Mouse (Mus musculus): ENCODE measurements at regions not wholly inside any gene's neighbourhood (a gene's known extent, or its start where the extent isn't known, plus 50 kb on each side); places are given as distances from the start of the nearest gene placed in this dataset.

GRCm38 (mm10) chr16:87295727-87296126 lies 58.3 kb upstream of the N6amt1 start:
- Histone ChIP-seq H3K4me2 (no peak overlapping the region), H3K27me3 (no peaks in the 10 kb centered on the region), H3K9ac (no peak overlapping the region), H3K27ac (no peak overlapping the region), H3K4me1 (no peaks in the 10 kb centered on the region), H3K36me3 (ENCODE audit: poor library complexity, severe bottlenecking) (no peaks in the 10 kb centered on the region), H3K9me3 (replicated peaks) (no peaks in the 10 kb centered on the region; the same call in 1 of the 2 replicates), H3K4me3 (no peak overlapping the region)
- ATAC-seq, result no peak
- 94% methylated on average over 5 of the region's 5 CpGs for WGBS

GRCm38 (mm10) chr16:87292826-87293225 lies 61.2 kb upstream of the N6amt1 start:
- H3K9ac ChIP-seq, result no peak overlapping the region
- no peaks in the 10 kb centered on the region for H3K4me1 ChIP-seq
- no peaks in the 10 kb centered on the region; the same call in 1 of the 2 replicates for H3K9me3 ChIP-seq (replicated peaks)
- WGBS, result 93% methylated on average over 1 of the region's 1 CpGs
- H3K4me3 ChIP-seq, result no peak overlapping the region
- no peaks in the 10 kb centered on the region for H3K36me3 ChIP-seq (ENCODE audit: poor library complexity, severe bottlenecking)
- H3K4me2 ChIP-seq, result no peak overlapping the region
- peak; percentile 57; the same call in 1 of the 2 replicates for ATAC-seq
- no peaks in the 10 kb centered on the region for H3K27me3 ChIP-seq
- no peak overlapping the region for H3K27ac ChIP-seq

- H3K36me3 ChIP-seq (ENCODE audit: poor library complexity, severe bottlenecking), result no peaks in the 10 kb centered on the region
- WGBS, result 81% methylated on average over 2 of the region's 2 CpGs
Observed at GRCm38 (mm10) chr16:87291716-87292115, 62.3 kb upstream of the N6amt1 start.

GRCm38 (mm10) chr16:87285639-87286038 lies 68.3 kb upstream of the N6amt1 start:
- Histone ChIP-seq H3K9me3 (replicated peaks) (peaks cover 9% of the 10 kb centered on the region), H3K4me3 (no peak overlapping the region), H3K9ac (no peak overlapping the region), H3K27ac (no peak overlapping the region), H3K27me3 (no peaks in the 10 kb centered on the region), H3K4me2 (no peak overlapping the region), H3K4me1 (no peaks in the 10 kb centered on the region), H3K36me3 (ENCODE audit: poor library complexity, severe bottlenecking) (no peaks in the 10 kb centered on the region)
- no peak for ATAC-seq
- 78% methylated on average over 2 of the region's 2 CpGs for WGBS

More at GRCm38 (mm10) chr16:87291716-87292115, 62.3 kb upstream of the N6amt1 start:
- no peak for ATAC-seq
- no peak overlapping the region for H3K4me3 ChIP-seq
- no peak overlapping the region for H3K4me2 ChIP-seq
- H3K9ac ChIP-seq, result no peak overlapping the region
- no peak overlapping the region for H3K27ac ChIP-seq
- no peaks in the 10 kb centered on the region; the same call in 1 of the 2 replicates for H3K9me3 ChIP-seq (replicated peaks)
- no peaks in the 10 kb centered on the region for H3K4me1 ChIP-seq
- no peaks in the 10 kb centered on the region for H3K27me3 ChIP-seq

GRCm38 (mm10) chr16:87284835-87285510 lies 69.0 kb upstream of the N6amt1 start:
- Histone ChIP-seq H3K4me1 (no peaks in the 10 kb centered on the region), H3K9ac (no peak overlapping the region), H3K27me3 (no peaks in the 10 kb centered on the region), H3K27ac (no peak overlapping the region), H3K4me3 (no peak overlapping the region), H3K36me3 (ENCODE audit: poor library complexity, severe bottlenecking) (no peaks in the 10 kb centered on the region), H3K9me3 (replicated peaks) (peaks cover 9% of the 10 kb centered on the region), H3K4me2 (no peak overlapping the region)
- no peak for ATAC-seq
- WGBS, result 66% methylated on average over 7 of the region's 7 CpGs

- H3K4me1 ChIP-seq, result no peaks in the 10 kb centered on the region
- H3K4me3 ChIP-seq, result no peak overlapping the region
- H3K27ac ChIP-seq, result no peak overlapping the region
- H3K4me2 ChIP-seq, result no peak overlapping the region
- no peak overlapping the region for H3K9ac ChIP-seq
- 81% methylated on average over 1 of the region's 1 CpGs for WGBS
- H3K36me3 ChIP-seq (ENCODE audit: poor library complexity, severe bottlenecking), result no peaks in the 10 kb centered on the region
- no peaks in the 10 kb centered on the region for H3K27me3 ChIP-seq
- H3K9me3 ChIP-seq (replicated peaks), result peaks cover 7% of the 10 kb centered on the region
- ATAC-seq, result no peak
Observed at GRCm38 (mm10) chr16:87278518-87278917, 75.5 kb upstream of the N6amt1 start.

- no peak for ATAC-seq
- Histone ChIP-seq H3K4me3 (no peak overlapping the region), H3K9me3 (replicated peaks) (no peaks in the 10 kb centered on the region), H3K27ac (no peak overlapping the region), H3K4me2 (no peak overlapping the region), H3K9ac (no peak overlapping the region), H3K27me3 (no peaks in the 10 kb centered on the region), H3K4me1 (no peaks in the 10 kb centered on the region), H3K36me3 (ENCODE audit: poor library complexity, severe bottlenecking) (no peaks in the 10 kb centered on the region)
- WGBS, result 94% methylated on average over 4 of the region's 5 CpGs
Observed at GRCm38 (mm10) chr16:87272363-87272762, 81.6 kb upstream of the N6amt1 start.

- Histone ChIP-seq H3K4me3 (no peak overlapping the region), H3K4me2 (no peak overlapping the region), H3K27ac (no peak overlapping the region), H3K9ac (no peak overlapping the region), H3K9me3 (replicated peaks) (no peaks in the 10 kb centered on the region), H3K36me3 (ENCODE audit: poor library complexity, severe bottlenecking) (no peaks in the 10 kb centered on the region), H3K27me3 (no peaks in the 10 kb centered on the region), H3K4me1 (peaks cover 5% of the 10 kb centered on the region)
- WGBS, result 90% methylated on average over 9 of the region's 9 CpGs
- ATAC-seq, result no peak
Observed at GRCm38 (mm10) chr16:87267954-87268804, 85.8 kb upstream of the N6amt1 start.

GRCm38 (mm10) chr16:87267517-87267916 lies 86.5 kb upstream of the N6amt1 start:
- no peaks in the 10 kb centered on the region for H3K27me3 ChIP-seq
- peaks cover 5% of the 10 kb centered on the region for H3K4me1 ChIP-seq
- no peak overlapping the region for H3K27ac ChIP-seq
- 91% methylated on average over 4 of the region's 4 CpGs for WGBS
- no peak for ATAC-seq
- H3K9ac ChIP-seq, result no peak overlapping the region
- no peak overlapping the region for H3K4me2 ChIP-seq
- no peaks in the 10 kb centered on the region for H3K9me3 ChIP-seq (replicated peaks)
- H3K4me3 ChIP-seq, result no peak overlapping the region
- no peaks in the 10 kb centered on the region for H3K36me3 ChIP-seq (ENCODE audit: poor library complexity, severe bottlenecking)

- H3K27ac ChIP-seq, result no peak overlapping the region
- WGBS, result 44% methylated on average over 4 of the region's 4 CpGs
- no peak for ATAC-seq
- H3K4me2 ChIP-seq, result no peak overlapping the region
- H3K4me3 ChIP-seq, result no peak overlapping the region
- H3K9ac ChIP-seq, result no peak overlapping the region
- H3K4me1 ChIP-seq, result peaks cover 5% of the 10 kb centered on the region
- no peaks in the 10 kb centered on the region for H3K9me3 ChIP-seq (replicated peaks)
- no peaks in the 10 kb centered on the region for H3K27me3 ChIP-seq
- H3K36me3 ChIP-seq (ENCODE audit: poor library complexity, severe bottlenecking), result no peaks in the 10 kb centered on the region
Observed at GRCm38 (mm10) chr16:87263571-87263970, 90.4 kb upstream of the N6amt1 start.

- Histone ChIP-seq H3K4me1 (peaks cover 5% of the 10 kb centered on the region), H3K36me3 (ENCODE audit: poor library complexity, severe bottlenecking) (no peaks in the 10 kb centered on the region), H3K9ac (no peak overlapping the region), H3K4me2 (no peak overlapping the region), H3K4me3 (no peak overlapping the region), H3K9me3 (replicated peaks) (no peaks in the 10 kb centered on the region), H3K27me3 (no peaks in the 10 kb centered on the region), H3K27ac (no peak overlapping the region)
- 91% methylated on average over 8 of the region's 8 CpGs for WGBS
- ATAC-seq, result no peak
Observed at GRCm38 (mm10) chr16:87263041-87263440, 90.9 kb upstream of the N6amt1 start.

GRCm38 (mm10) chr16:87262497-87262896 lies 91.5 kb upstream of the N6amt1 start:
- Histone ChIP-seq H3K4me2 (no peak overlapping the region), H3K36me3 (ENCODE audit: poor library complexity, severe bottlenecking) (no peaks in the 10 kb centered on the region), H3K4me1 (peaks cover 5% of the 10 kb centered on the region), H3K27ac (no peak overlapping the region), H3K9ac (no peak overlapping the region), H3K9me3 (replicated peaks) (no peaks in the 10 kb centered on the region), H3K4me3 (no peak overlapping the region), H3K27me3 (no peaks in the 10 kb centered on the region)
- ATAC-seq, result no peak
- 69% methylated on average over 3 of the region's 3 CpGs for WGBS
